8 mouse cellular contexts compared by ENCODE assay signal in genomic region chr9:41375984-41376651, GRCm38 (mm10).
DNase-seq lines count a peak whose midpoint lies in the region; ATAC-seq lines count a peak whose summit lies in the region.

No protein-coding gene starts in this region.

- ATAC-seq in forebrain, embryonic 12.5 days (ENCODE audit: low FRiP score) = no peak; the same call in 1 of the 2 replicates
- ATAC-seq in heart, embryonic 16.5 days (replicated peaks; ENCODE audit: extremely low read depth, insufficient read depth, low FRiP score) = peak; percentile 76
- ATAC-seq in midbrain, embryonic 12.5 days (ENCODE audit: low FRiP score, low read depth) = peak; percentile 53

- peak; percentile 10 for DNase-seq in urinary bladder, postnatal 10 days (ENCODE audit: low spot score)
- no peak for DNase-seq in urinary bladder, postnatal 25 days (ENCODE audit: low spot score)
- peak; percentile 60 to 66 for DNase-seq in layer of hippocampus, postnatal 36 days
- peak; percentile 89 for DNase-seq in telencephalon, adult 2 months (ENCODE audit: low read depth, low spot score)
- DNase-seq in natural killer cell, adult 2 months (ENCODE audit: low spot score in 2 of 2) = no peak

- peaks cover 66% of the 10 kb centered on the region for H3K4me1 ChIP-seq in forebrain, embryonic 12.5 days
- H3K4me1 ChIP-seq in heart, embryonic 16.5 days (ENCODE audit: control insufficient read depth, insufficient read depth, low read length) = peaks cover 16% of the 10 kb centered on the region
- H3K4me1 ChIP-seq in midbrain, embryonic 12.5 days = peaks cover 64% of the 10 kb centered on the region

- peak overlapping the region; percentile 68 for H3K4me2 ChIP-seq in forebrain, embryonic 12.5 days
- H3K4me2 ChIP-seq in heart, embryonic 16.5 days (ENCODE audit: low read depth, low read length) = peak overlapping the region; percentile 58
- H3K4me2 ChIP-seq in midbrain, embryonic 12.5 days (replicated peaks) = peak overlapping the region; percentile 54

- H3K9ac ChIP-seq in forebrain, embryonic 12.5 days = peak overlapping the region; percentile 55
- H3K9ac ChIP-seq in heart, embryonic 16.5 days (ENCODE audit: low read length) = peak overlapping the region; percentile 67
- H3K9ac ChIP-seq in midbrain, embryonic 12.5 days (replicated peaks) = peak overlapping the region; percentile 72

- no peaks in the 10 kb centered on the region for H3K9me3 ChIP-seq in forebrain, embryonic 12.5 days
- no peaks in the 10 kb centered on the region for H3K9me3 ChIP-seq in heart, embryonic 16.5 days (replicated peaks; ENCODE audit: control insufficient read depth, low read length)
- H3K9me3 ChIP-seq in midbrain, embryonic 12.5 days = no peaks in the 10 kb centered on the region

- no peaks in the 10 kb centered on the region for H3K27me3 ChIP-seq in forebrain, embryonic 12.5 days
- H3K27me3 ChIP-seq in heart, embryonic 16.5 days (ENCODE audit: control insufficient read depth, insufficient read depth, low read length) = no peaks in the 10 kb centered on the region
- H3K27me3 ChIP-seq in midbrain, embryonic 12.5 days = no peaks in the 10 kb centered on the region

- peak overlapping the region; percentile 96 for H3K27ac ChIP-seq in forebrain, embryonic 12.5 days
- peak overlapping the region; percentile 83 for H3K27ac ChIP-seq in heart, embryonic 16.5 days (ENCODE audit: low read length)
- peak overlapping the region; percentile 99 for H3K27ac ChIP-seq in midbrain, embryonic 12.5 days (replicated peaks)

- H3K36me3 ChIP-seq in forebrain, embryonic 12.5 days (replicated peaks) = no peaks in the 10 kb centered on the region
- H3K36me3 ChIP-seq in heart, embryonic 16.5 days (ENCODE audit: control insufficient read depth, insufficient read depth) = no peaks in the 10 kb centered on the region
- no peaks in the 10 kb centered on the region for H3K36me3 ChIP-seq in midbrain, embryonic 12.5 days

- WGBS in forebrain, embryonic 12.5 days = 6% methylated on average over 24 of the region's 24 CpGs
- 3% methylated on average over 24 of the region's 24 CpGs for WGBS in heart, embryonic 16.5 days
- WGBS in midbrain, embryonic 12.5 days = 3% methylated on average over 24 of the region's 24 CpGs

- H3K4me3 ChIP-seq in forebrain, embryonic 12.5 days (replicated peaks) = peak overlapping the region; percentile 36
- H3K4me3 ChIP-seq in heart, embryonic 16.5 days (ENCODE audit: low read length) = peak overlapping the region; percentile 41
- peak overlapping the region; percentile 46 for H3K4me3 ChIP-seq in midbrain, embryonic 12.5 days

Comparison
In these comparisons a context has a peak if more than half of its experiments do, and no peak if none do; other contexts are left out.
1. DNase-seq: peak in urinary bladder, postnatal 10 days (single experiment), layer of hippocampus, postnatal 36 days (2 of 2) and telencephalon, adult 2 months (single experiment); none in urinary bladder, postnatal 25 days (single experiment) and natural killer cell, adult 2 months (0 of 2).
2. Peak in every context shown above with its lines, with median percentiles within 50 percentile points of each other: H3K27ac ChIP-seq, H3K4me2 ChIP-seq, H3K4me3 ChIP-seq and H3K9ac ChIP-seq.